Mouse (Mus musculus): ENCODE data around the gene Themis. TPM values are rescaled to one million over a fixed set of nuclear protein-coding genes. Genes with fewer than 3 reads are reported as not detected.

Gene Themis
- polyA plus RNA-seq, 1 experiment, result 0.78 TPM

- Histone ChIP-seq H3K36me3 (ENCODE audit: control insufficient read depth, insufficient read depth, low read length) (no peaks in the 10 kb centered on the region), H3K4me3 (ENCODE audit: extremely low read depth, insufficient read depth, insufficient read length) (no peak overlapping the region), H3K27me3 (ENCODE audit: control insufficient read depth, insufficient read depth, low read length) (no peaks in the 10 kb centered on the region), H3K4me1 (ENCODE audit: control insufficient read depth, insufficient read depth, insufficient read length) (no peaks in the 10 kb centered on the region), H3K27ac (ENCODE audit: insufficient read depth, low read length) (no peak overlapping the region)
- 24% methylated on average over 1 of the region's 1 CpGs for WGBS
- TF ChIP-seq POLR2A (IDR thresholded peaks at IDR 0.05; ENCODE audit: low read depth, low read length) (no peak), CTCF (IDR thresholded peaks at IDR 0.05; ENCODE audit: extremely low read depth, insufficient read depth, insufficient read length, insufficient replicate concordance) (no peak)
- no peak for DNase-seq (ENCODE audit: low read depth in 1 of 2, low spot score in 2 of 2)
Observed at GRCm38 (mm10) chr10:28887643-28888042, 219.5 kb downstream of the Themis start.

GRCm38 (mm10) chr10:28890886-28891285 lies 222.7 kb downstream of the Themis start:
- H3K36me3 ChIP-seq (ENCODE audit: control insufficient read depth, insufficient read depth, low read length), result no peaks in the 10 kb centered on the region
- DNase-seq (ENCODE audit: low read depth in 1 of 2, low spot score in 2 of 2), result no peak
- H3K4me1 ChIP-seq (ENCODE audit: control insufficient read depth, insufficient read depth, insufficient read length), result no peaks in the 10 kb centered on the region
- WGBS, result 84% methylated on average over 2 of the region's 2 CpGs
- H3K27me3 ChIP-seq (ENCODE audit: control insufficient read depth, insufficient read depth, low read length), result no peaks in the 10 kb centered on the region
- H3K27ac ChIP-seq (ENCODE audit: insufficient read depth, low read length), result no peak overlapping the region
- TF ChIP-seq CTCF (IDR thresholded peaks at IDR 0.05; ENCODE audit: extremely low read depth, insufficient read depth, insufficient read length, insufficient replicate concordance) (no peak), POLR2A (IDR thresholded peaks at IDR 0.05; ENCODE audit: low read depth, low read length) (no peak)
- no peak overlapping the region for H3K4me3 ChIP-seq (ENCODE audit: extremely low read depth, insufficient read depth, insufficient read length)

GRCm38 (mm10) chr10:28898351-28898750 lies 230.2 kb downstream of the Themis start:
- 27% methylated on average over 1 of the region's 1 CpGs for WGBS
- Histone ChIP-seq H3K4me1 (ENCODE audit: control insufficient read depth, insufficient read depth, insufficient read length) (no peaks in the 10 kb centered on the region), H3K27ac (ENCODE audit: insufficient read depth, low read length) (no peak overlapping the region), H3K4me3 (ENCODE audit: extremely low read depth, insufficient read depth, insufficient read length) (no peak overlapping the region), H3K36me3 (ENCODE audit: control insufficient read depth, insufficient read depth, low read length) (no peaks in the 10 kb centered on the region), H3K27me3 (ENCODE audit: control insufficient read depth, insufficient read depth, low read length) (no peaks in the 10 kb centered on the region)
- no peak for TF ChIP-seq POLR2A (IDR thresholded peaks at IDR 0.05; ENCODE audit: low read depth, low read length)
- TF ChIP-seq CTCF (IDR thresholded peaks at IDR 0.05; ENCODE audit: extremely low read depth, insufficient read depth, insufficient read length, insufficient replicate concordance), result no peak
- DNase-seq (ENCODE audit: low read depth in 1 of 2, low spot score in 2 of 2), result no peak

Data from spleen, adult 2 months (tissue).